Mouse (Mus musculus): ENCODE measurements around the gene Dapk1.

- TF ChIP-seq GATA1 (IDR thresholded peaks at IDR 0.05; ENCODE audit: low read length): no peak
- TF ChIP-seq TAL1 (IDR thresholded peaks at IDR 0.05; ENCODE audit: low read length): no peak
These were observed 6.2 kb upstream of the Dapk1 start for GRCm38 (mm10) chr13:60595519-60595918.

All from erythroblast, embryonic 14.5 days (primary cell).